Mouse (Mus musculus) liver, embryonic 14.5 days (tissue): ENCODE results near the gene Rfx8.

Experiments
- CTCF ChIP-seq: IDR thresholded peaks from 2 replicates; pipeline ENCODE4 v1.5.1; 2016; ENCODE audit warnings: antibody characterized with exemption, low read depth, control low read depth
- EP300 ChIP-seq: IDR thresholded peaks from 2 replicates; pipeline ENCODE4 v1.6.1; 2016; ENCODE audit warnings: antibody characterized with exemption, low read depth

- no peak for TF ChIP-seq CTCF
- no peak for TF ChIP-seq EP300
These were observed 30.7 kb upstream of the Rfx8 start for GRCm38 (mm10) chr1:39751537-39751936.
